Mouse (Mus musculus) regulatory T cell (primary cell): Measurements from ENCODE around the gene Gfy.

Experiments used
- in situ Hi-C: fragments of 300-600 bp; cut with MboI, MseI; formaldehyde crosslinking; loops from one replicate; pipeline ENCODE4 v1.15.1; 2025; ENCODE audit warnings: high pct_unique_total_duplicates

Gfy gene

GRCm38 (mm10) chr7:45127700-45128224 lies 51.6 kb downstream of the Gfy start:
- in situ Hi-C loops: loop anchor here (5.0 to 10.0 kb wide), 2 partner anchors 45 to 273 kb away; partner anchors contain the start of gene Pnkp

DNA sequence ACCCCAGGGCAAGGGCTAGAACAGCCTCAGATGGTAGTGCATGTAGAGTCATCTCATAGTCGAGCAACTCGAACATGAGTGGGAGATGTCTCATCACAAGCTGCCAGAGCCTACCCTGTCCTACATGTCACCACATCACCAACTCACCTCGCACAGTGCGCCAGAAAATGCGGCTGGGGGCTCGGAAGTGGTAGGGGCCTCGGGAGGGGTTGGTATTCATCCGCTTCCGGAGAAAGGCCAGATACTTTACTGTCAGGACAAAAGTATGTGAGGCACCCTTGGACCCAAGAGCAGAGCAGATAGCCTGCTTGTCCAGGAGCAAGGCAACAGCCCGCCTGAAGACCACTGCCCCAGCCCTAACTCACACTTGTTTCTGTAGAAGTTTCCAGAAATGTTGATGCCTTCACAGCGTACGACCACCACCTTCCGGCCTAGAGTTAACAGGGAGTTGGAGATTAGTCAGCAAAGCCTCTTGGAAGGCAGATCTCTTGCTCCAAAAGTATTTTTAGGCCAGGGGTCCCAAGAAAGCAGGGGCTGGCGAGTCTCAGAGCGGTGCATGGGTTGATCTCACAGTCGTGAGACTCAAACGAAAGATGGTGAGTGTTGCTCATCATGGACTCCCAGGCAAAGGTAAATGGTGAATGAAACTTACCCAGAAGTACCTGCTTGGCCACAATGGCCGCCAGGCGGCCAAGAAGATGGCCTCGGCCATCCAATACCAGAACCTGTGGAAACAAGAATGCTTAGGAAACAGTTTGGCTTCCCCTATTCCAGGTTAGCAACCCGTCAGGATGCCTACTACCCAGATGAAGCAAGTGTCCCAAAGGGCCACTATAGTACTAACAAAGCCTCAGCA lies 52.3 kb downstream of the Gfy start:
- in situ Hi-C loops: loop anchor here (5.0 to 10.0 kb wide), 2 partner anchors 45 to 272 kb away; partner anchors contain the start of gene Pnkp
